In the genomic region with DNA sequence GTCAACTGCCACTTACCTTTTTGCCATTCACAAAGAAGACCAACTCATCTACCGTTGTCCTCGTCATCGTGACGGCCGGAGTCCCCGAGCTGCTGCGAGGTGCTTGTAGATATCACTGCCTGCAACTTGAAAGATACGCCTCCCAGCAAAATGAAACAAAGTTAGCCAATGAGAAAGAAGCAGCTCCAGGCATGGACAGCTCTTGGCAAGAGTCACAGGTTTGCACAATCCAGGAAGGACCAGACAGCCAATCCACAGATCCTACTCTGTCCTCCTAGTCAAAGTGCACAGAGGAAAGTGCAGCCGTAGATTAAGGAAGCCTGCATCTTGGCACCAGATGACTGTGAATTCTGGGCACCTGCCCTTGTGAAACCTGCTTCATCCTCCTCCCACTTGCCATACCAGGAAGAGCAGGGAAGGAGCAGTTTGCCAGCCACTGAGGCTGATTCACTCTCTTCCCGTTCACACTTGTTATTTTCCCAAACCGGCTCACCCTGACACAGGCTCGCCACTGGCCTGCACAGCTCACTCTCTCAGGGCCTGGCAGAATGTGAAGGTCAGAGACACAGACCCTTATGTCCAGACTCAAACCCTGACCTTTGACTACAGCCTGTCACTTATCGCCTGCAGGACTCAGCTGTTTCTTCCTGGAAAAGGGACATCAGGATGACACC, we compare ENCODE assay signal across 8 mouse cellular contexts. TPM values are rescaled to one million over a fixed set of nuclear protein-coding genes. Genes with fewer than 3 reads are reported as not detected.
DNase-seq lines count a peak whose midpoint lies in the region; ATAC-seq and TF ChIP-seq lines count a peak whose summit lies in the region.
"Had no signal": no experiment of that assay in that cellular context is flagged by ENCODE, and none has a peak within 500 bp of the region (broad histone marks: within the 10 kb centered on the region; RNA-seq: fewer than 3 reads in every experiment).

TSS of gene Xdh (minus strand) at position 135 of the 674 bp plus-strand sequence.

- H3K9me3 ChIP-seq in midbrain, postnatal 0 days (ENCODE audit: low read length): no peaks in the 10 kb centered on the region
- H3K9me3 ChIP-seq: embryonic facial prominence, embryonic 12.5 days had no signal

- DNase-seq in adipocyte (ENCODE audit: low spot score): peak; percentile 96
- peak; percentile 91 for DNase-seq in heart, adult 8-10 months (ENCODE audit: low spot score)
- DNase-seq in kidney, postnatal 36 days: peak; percentile 75 to 94
- no peak for DNase-seq in midbrain, postnatal 0 days (ENCODE audit: low spot score)
- no peak for DNase-seq in thymus, postnatal 0 days (ENCODE audit: low spot score)

- peaks cover 21% of the 10 kb centered on the region for H3K4me1 ChIP-seq in small intestine, adult 2 months (ENCODE audit: control insufficient read depth, insufficient read depth, insufficient read length, low read length)
- H3K4me1 ChIP-seq in midbrain, postnatal 0 days (ENCODE audit: insufficient read depth, low read length): no peaks in the 10 kb centered on the region
- H3K4me1 ChIP-seq: embryonic facial prominence, embryonic 12.5 days had no signal

- no peak within 1 kb of the TSS for H3K4me2 ChIP-seq in midbrain, postnatal 0 days (ENCODE audit: low read depth, low read length, poor library complexity, severe bottlenecking)
- H3K4me2 ChIP-seq: embryonic facial prominence, embryonic 12.5 days had no signal

- no peaks in the 10 kb centered on the region for H3K27me3 ChIP-seq in small intestine, adult 2 months (ENCODE audit: control insufficient read depth, insufficient read depth, low read length)
- no peaks in the 10 kb centered on the region for H3K27me3 ChIP-seq in midbrain, postnatal 0 days (ENCODE audit: insufficient read depth, low read length)
- H3K27me3 ChIP-seq: embryonic facial prominence, embryonic 12.5 days had no signal

- TF ChIP-seq CTCF in small intestine, adult 2 months (IDR thresholded peaks at IDR 0.05; ENCODE audit: extremely low read depth, insufficient read length, insufficient replicate concordance, low read depth, low read length): no peak
- no peak for TF ChIP-seq CTCF in midbrain, postnatal 0 days (IDR thresholded peaks at IDR 0.05)

- peak; percentile 93 for TF ChIP-seq POLR2A in small intestine, adult 2 months (IDR thresholded peaks at IDR 0.05; ENCODE audit: low read depth, low read length)

- H3K4me3 ChIP-seq in small intestine, adult 2 months (ENCODE audit: low read depth, low read length): peak within 1 kb of the TSS; percentile 64
- H3K4me3 ChIP-seq in midbrain, postnatal 0 days (ENCODE audit: low read depth, low read length): no peak within 1 kb of the TSS
- H3K4me3 ChIP-seq: embryonic facial prominence, embryonic 12.5 days had no signal

- peak; percentile 53 for ATAC-seq in CD4-positive, CD25-positive, alpha-beta regulatory T cell, adult 4 months
- ATAC-seq in midbrain, postnatal 0 days (ENCODE audit: low FRiP score): no peak

- H3K27ac ChIP-seq in small intestine, adult 2 months (ENCODE audit: insufficient read depth, low read depth, low read length): peak within 1 kb of the TSS; percentile 99
- H3K27ac ChIP-seq in midbrain, postnatal 0 days (ENCODE audit: low read depth, low read length): no peak within 1 kb of the TSS
- H3K27ac ChIP-seq: embryonic facial prominence, embryonic 12.5 days had no signal

- H3K36me3 ChIP-seq in small intestine, adult 2 months (ENCODE audit: control insufficient read depth, insufficient read depth, low read length): no peaks in the 10 kb centered on the region
- H3K36me3 ChIP-seq in midbrain, postnatal 0 days (ENCODE audit: insufficient read depth, low read length): no peaks in the 10 kb centered on the region
- H3K36me3 ChIP-seq: embryonic facial prominence, embryonic 12.5 days had no signal

- 6% methylated on average over 13 of the region's 13 CpGs for WGBS in small intestine, adult 2 months
- WGBS in midbrain, postnatal 0 days: 88% methylated on average over 13 of the region's 13 CpGs

- H3K9ac ChIP-seq in midbrain, postnatal 0 days (replicated peaks; ENCODE audit: low read length, poor library complexity, severe bottlenecking): no peak within 1 kb of the TSS
- H3K9ac ChIP-seq: embryonic facial prominence, embryonic 12.5 days had no signal

RNA-seq across cellular contexts. Expression of gene Xdh, which starts in this region (rescaled TPM):
- 10 to 100 TPM; 27.8 to 48.7 TPM for polyA plus RNA-seq in CD4-positive, CD25-positive, alpha-beta regulatory T cell, adult 4 months (2017; shearing (Covaris generic))
- 100 to 1,000 TPM; 121 to 178 (median 130) TPM for total RNA-seq in heart, adult 8-10 months (2022)
- 185 and 248 TPM in 2 replicates for polyA plus RNA-seq in small intestine, adult 2 months (2012; rRNA removed)
- total RNA-seq in midbrain, postnatal 0 days (2014; rRNA removed): 0.14 and 0.55 TPM in 2 replicates
- 0.38 and 0.59 TPM in 2 replicates for polyA plus RNA-seq in midbrain, postnatal 0 days (2015; fragmentation: Nextera tagmentation; extraction: Ambion mirVana)
- 7.1 and 8.5 TPM in 2 replicates for polyA plus RNA-seq in thymus, postnatal 0 days (2015; fragmentation: Nextera tagmentation; extraction: Ambion mirVana)

Comparison
In these comparisons a context has a peak if more than half of its experiments do, and no peak if none do; other contexts are left out.
1. RNA of gene Xdh (total RNA-seq): 121 to 178 TPM in heart, adult 8-10 months; 0.14 to 0.55 TPM in midbrain, postnatal 0 days; every median in the first group is over 10 times any median in the second.
2. DNase-seq: peak in adipocyte (single experiment), heart, adult 8-10 months (single experiment) and kidney, postnatal 36 days (2 of 2); none in midbrain, postnatal 0 days (single experiment) and thymus, postnatal 0 days (single experiment).